Mouse (Mus musculus) testis, adult 2 months (tissue): ENCODE data around the gene Atp6v0c. TPM values are rescaled to one million over a fixed set of nuclear protein-coding genes. Genes with fewer than 3 reads are reported as not detected.

ENCODE experiments used
- H3K27ac ChIP-seq: fragments of 200-500 bp; 2 replicates; pipeline ENCODE4 v1.5.1; 2012; ENCODE audit warnings: low read depth, low read length; ENCODE audit not compliant: control insufficient read depth, insufficient read depth
- H3K27me3 ChIP-seq: fragments of 200-500 bp; 2 replicates; pipeline ENCODE4 v1.6.1; 2012; ENCODE audit warnings: mild to moderate bottlenecking, low read length, moderate library complexity; ENCODE audit not compliant: control insufficient read depth, insufficient read depth
- H3K36me3 ChIP-seq: fragments of 200-500 bp; 2 replicates; pipeline ENCODE4 v1.6.1; 2012; ENCODE audit warnings: mild to moderate bottlenecking, low read length; ENCODE audit not compliant: control insufficient read depth, insufficient read depth
- H3K4me1 ChIP-seq: fragments of 200-500 bp; 2 replicates; pipeline ENCODE4 v1.6.1; 2012; ENCODE audit warnings: low read length; ENCODE audit not compliant: control insufficient read depth, insufficient read depth
- H3K4me3 ChIP-seq: fragments of 200-500 bp; 2 replicates; pipeline ENCODE4 v1.5.1; 2012; ENCODE audit warnings: low read depth, mild to moderate bottlenecking, low read length, moderate library complexity, mixed read lengths; ENCODE audit not compliant: control insufficient read depth
- CTCF ChIP-seq: fragments of 200-500 bp; IDR thresholded peaks from 2 replicates; pipeline ENCODE4 v1.5.1; 2012; ENCODE audit warnings: low read depth, mild to moderate bottlenecking, inconsistent platforms, low read length, moderate library complexity; ENCODE audit not compliant: control insufficient read depth, insufficient read depth, insufficient replicate concordance
- POLR2A ChIP-seq: fragments of 200-500 bp; IDR thresholded peaks from 2 replicates; pipeline ENCODE4 v1.6.1; 2012; ENCODE audit warnings: low read depth, mild to moderate bottlenecking, inconsistent platforms, low read length, moderate library complexity; ENCODE audit not compliant: control insufficient read depth
- polyA plus RNA-seq: library from polyadenylated mRNA; depleted of rRNA; stranded (reverse); fragments of >200 nt; gene quantifications from 2 replicates; pipeline ENCODE4 v1.2.3, GENCODE M21; 2012

Gene Atp6v0c
- polyA plus RNA-seq, 1 experiment = 345 TPM

DNA sequence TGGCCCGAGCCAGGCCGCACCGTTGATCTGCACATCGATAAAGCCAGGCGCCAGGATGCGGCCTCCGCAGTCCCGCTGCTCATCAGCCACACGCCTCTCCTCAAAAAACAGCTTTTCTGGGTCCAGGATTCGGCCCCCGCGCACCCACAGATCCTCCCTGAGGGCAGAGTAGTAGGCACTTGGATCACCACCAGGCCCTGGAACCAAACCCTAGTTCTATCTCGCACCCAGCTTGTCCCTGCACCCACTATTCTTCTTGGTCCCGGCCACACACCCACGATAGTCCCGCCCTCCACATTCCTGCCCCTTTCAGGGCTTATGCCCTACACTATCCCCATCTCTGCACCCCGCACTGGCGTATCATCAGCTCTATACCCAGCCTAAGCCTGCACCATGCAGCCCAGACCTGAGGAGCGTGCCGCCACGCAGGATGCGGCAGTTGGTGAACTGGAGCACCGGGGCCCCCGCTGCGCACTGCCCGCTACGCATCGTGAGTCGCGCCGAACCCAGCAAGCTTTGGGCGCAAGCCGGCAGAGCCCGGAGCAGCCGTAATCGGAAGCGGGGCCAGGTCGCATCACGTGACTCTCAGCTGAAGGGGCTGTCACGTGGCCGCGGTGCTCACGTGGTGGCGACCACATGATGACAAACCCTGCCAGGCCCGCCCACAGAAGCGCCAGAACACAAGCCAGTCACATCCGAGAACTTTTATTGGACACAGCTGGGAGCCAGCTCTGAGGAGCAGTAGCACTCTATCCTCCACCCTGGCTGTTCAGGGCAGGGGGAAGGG, 6.1 kb downstream of the Atp6v0c start, which contains the start of gene Amdhd2:
Gene Amdhd2 (minus strand): TSS at position 591 of the 787 bp plus-strand sequence.
- Histone ChIP-seq H3K36me3 (no peaks in the 10 kb centered on the region; the same call in 1 of the 2 replicates), H3K4me1 (peaks cover 17% of the 10 kb centered on the region), H3K4me3 (peak within 1 kb of the TSS; percentile 93), H3K27me3 (no peaks in the 10 kb centered on the region), H3K27ac (peak within 1 kb of the TSS; percentile 96)
- TF ChIP-seq POLR2A = peak; percentile 62; the same call in 1 of the 2 replicates
- no peak for TF ChIP-seq CTCF

GRCm38 (mm10) chr17:24162584-24163175, 6.8 kb downstream of the Atp6v0c start:
- Histone ChIP-seq H3K27ac (peak overlapping the region; percentile 96), H3K4me3 (peak overlapping the region; percentile 93), H3K27me3 (no peaks in the 10 kb centered on the region), H3K36me3 (no peaks in the 10 kb centered on the region; the same call in 1 of the 2 replicates), H3K4me1 (peaks cover 11% of the 10 kb centered on the region)
- no peak for TF ChIP-seq CTCF
- TF ChIP-seq POLR2A = no peak

GRCm38 (mm10) chr17:24161466-24161865, 8.0 kb downstream of the Atp6v0c start:
- no peak for TF ChIP-seq POLR2A
- no peak for TF ChIP-seq CTCF
- Histone ChIP-seq H3K4me3 (no peak overlapping the region), H3K4me1 (peaks cover 11% of the 10 kb centered on the region), H3K27me3 (no peaks in the 10 kb centered on the region), H3K36me3 (no peaks in the 10 kb centered on the region; the same call in 1 of the 2 replicates), H3K27ac (no peak overlapping the region)

DNA sequence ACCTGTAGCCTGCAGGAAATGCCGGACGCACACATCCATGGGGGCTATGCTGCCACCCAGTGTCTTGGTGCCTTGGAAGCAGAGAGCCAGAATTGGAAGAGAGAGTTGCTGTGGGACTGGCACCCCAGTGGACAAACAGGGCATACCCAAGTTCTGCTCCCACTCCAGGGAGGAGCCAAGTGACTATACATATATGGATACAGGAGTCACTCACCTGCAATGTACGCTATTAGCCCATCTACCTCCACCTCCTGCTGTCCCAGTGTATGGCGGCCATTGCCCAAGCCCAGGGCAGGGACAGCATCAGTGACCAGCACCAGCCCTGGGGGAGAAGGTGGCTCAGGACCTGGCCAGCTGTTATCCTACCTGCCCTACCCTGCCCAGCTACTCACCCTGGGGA, 12.0 kb downstream of the Atp6v0c start:
- H3K4me3 ChIP-seq = no peak overlapping the region
- no peaks in the 10 kb centered on the region for H3K27me3 ChIP-seq
- H3K27ac ChIP-seq = no peak overlapping the region
- H3K36me3 ChIP-seq = no peaks in the 10 kb centered on the region
- no peak for TF ChIP-seq POLR2A
- TF ChIP-seq CTCF = no peak
- peaks cover 4% of the 10 kb centered on the region for H3K4me1 ChIP-seq

GRCm38 (mm10) chr17:24157121-24157520, 12.4 kb downstream of the Atp6v0c start:
- Histone ChIP-seq H3K4me1 (peaks cover 6% of the 10 kb centered on the region), H3K27ac (no peak overlapping the region), H3K27me3 (no peaks in the 10 kb centered on the region), H3K36me3 (no peaks in the 10 kb centered on the region), H3K4me3 (no peak overlapping the region)
- no peak for TF ChIP-seq POLR2A
- no peak for TF ChIP-seq CTCF

DNA sequence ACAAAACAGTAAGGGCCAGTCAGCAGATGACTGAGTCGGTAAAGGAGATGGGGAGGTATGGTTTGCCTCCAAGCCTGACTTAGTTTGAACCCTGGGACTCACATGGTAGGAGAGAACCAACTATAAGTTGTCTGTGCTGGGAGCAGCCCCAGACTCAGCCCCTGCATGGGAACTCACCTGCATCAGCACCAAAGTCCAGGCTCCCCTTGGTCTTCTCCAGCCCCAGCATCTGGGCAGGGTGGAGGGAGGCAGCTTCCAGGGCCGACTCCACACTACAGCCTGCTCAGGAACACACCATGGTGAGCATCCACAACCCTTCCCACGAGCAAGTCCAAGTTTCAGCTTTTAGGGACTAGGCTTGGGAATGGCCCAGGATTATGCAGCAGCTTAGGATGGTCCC, 13.1 kb downstream of the Atp6v0c start:
- Histone ChIP-seq H3K36me3 (no peaks in the 10 kb centered on the region; the same call in 1 of the 2 replicates), H3K27me3 (no peaks in the 10 kb centered on the region), H3K4me1 (peaks cover 8% of the 10 kb centered on the region), H3K4me3 (no peak overlapping the region), H3K27ac (no peak overlapping the region)
- TF ChIP-seq POLR2A = no peak
- TF ChIP-seq CTCF = no peak

DNA sequence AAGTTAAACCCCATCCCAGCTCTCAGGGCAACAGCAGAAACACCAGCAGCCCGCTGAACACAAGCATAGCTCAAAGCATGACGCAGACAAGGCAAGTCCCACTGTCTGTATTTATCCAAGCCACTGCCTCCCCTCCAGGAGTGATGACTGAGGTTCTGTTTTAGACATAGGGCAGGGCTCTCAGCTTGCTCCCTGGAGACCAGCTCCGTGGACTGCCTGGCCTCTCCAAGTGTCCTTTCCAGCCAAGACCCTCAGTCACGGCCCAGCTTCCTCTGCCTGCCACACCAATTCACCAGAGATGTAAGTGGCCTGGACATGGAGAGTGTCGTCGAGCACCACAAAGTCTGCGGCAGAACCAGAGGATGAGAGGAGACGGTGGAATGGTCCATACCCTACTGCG, 13.8 kb downstream of the Atp6v0c start:
- no peak for TF ChIP-seq POLR2A
- no peak for TF ChIP-seq CTCF
- no peaks in the 10 kb centered on the region; the same call in 1 of the 2 replicates for H3K36me3 ChIP-seq
- H3K27ac ChIP-seq = no peak overlapping the region
- H3K4me3 ChIP-seq = no peak overlapping the region
- peaks cover 10% of the 10 kb centered on the region for H3K4me1 ChIP-seq
- no peaks in the 10 kb centered on the region for H3K27me3 ChIP-seq
